Mouse (Mus musculus) cerebellum, adult 2 months (tissue): ENCODE results near the gene Phlda3.

ENCODE experiments used
- CTCF ChIP-seq: fragments of 200-500 bp; IDR thresholded peaks from 2 replicates; pipeline ENCODE4 v1.5.1; 2011; ENCODE audit warnings: low read depth, mild to moderate bottlenecking, control low read depth, low read length, moderate library complexity, borderline replicate concordance; ENCODE audit not compliant: insufficient read depth
- POLR2A ChIP-seq: fragments of 200-500 bp; IDR thresholded peaks from 2 replicates; pipeline ENCODE4 v1.6.1; 2011; ENCODE audit warnings: low read length, control low read depth, borderline replicate concordance; ENCODE audit not compliant: insufficient read depth

GRCm38 (mm10) chr1:135725324-135725723 lies 40.6 kb upstream of the Phlda3 start:
- TF ChIP-seq POLR2A, result no peak
- TF ChIP-seq CTCF, result no peak
